In the genomic region with DNA sequence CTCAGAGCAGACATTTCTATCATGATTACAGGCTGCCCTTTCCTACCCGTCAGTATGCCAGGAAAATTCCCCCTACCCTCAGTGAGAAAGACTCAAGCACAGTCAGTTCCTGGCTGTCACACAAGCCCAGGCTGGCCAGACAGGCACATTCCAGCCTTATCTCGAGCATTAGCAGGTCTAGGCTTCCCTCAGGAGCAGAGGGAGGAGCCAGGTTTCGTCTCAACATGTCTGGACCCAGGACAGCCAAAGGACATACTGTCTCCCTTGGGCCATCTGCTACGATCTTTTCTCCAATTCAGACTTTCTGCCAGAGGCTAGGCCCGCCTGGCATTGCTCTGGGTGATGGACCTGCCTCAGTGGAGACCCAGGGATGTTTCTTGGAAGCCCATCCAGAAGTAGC, we compare ENCODE assay signal across 12 mouse cellular contexts. TPM values are rescaled to one million over a fixed set of nuclear protein-coding genes. Genes with fewer than 3 reads are reported as not detected.
DNase-seq lines count a peak whose midpoint lies in the region; ATAC-seq lines count a peak whose summit lies in the region.
"Had no signal": no experiment of that assay in that cellular context is flagged by ENCODE, and none has a peak within 500 bp of the region (broad histone marks: within the 10 kb centered on the region; RNA-seq: fewer than 3 reads in every experiment).

No protein-coding gene starts in this region.

- no peaks in the 10 kb centered on the region for H3K9me3 ChIP-seq in heart, embryonic 13.5 days
- H3K9me3 ChIP-seq: liver, embryonic 12.5 days had no signal

- H3K4me2 ChIP-seq in heart, embryonic 13.5 days = peak overlapping the region; percentile 30; the same call in 1 of the 2 replicates
- H3K4me2 ChIP-seq: liver, embryonic 12.5 days had no signal

- no peaks in the 10 kb centered on the region for H3K36me3 ChIP-seq in heart, embryonic 13.5 days
- H3K36me3 ChIP-seq: liver, embryonic 12.5 days had no signal

- 20% methylated on average over 5 of the region's 5 CpGs for WGBS in heart, embryonic 13.5 days

- peak; percentile 17 for DNase-seq in embryo, embryonic 9.5 days (ENCODE audit: extremely low spot score)
- DNase-seq in embryo, embryonic 10.5 days (ENCODE audit: low spot score) = no peak
- peak; percentile 65 to 80 for DNase-seq in cerebellum, postnatal 14 days
- DNase-seq in lung, postnatal 10 days = peak; percentile 28
- no peak for DNase-seq in right cerebral cortex, adult 18-20 months
- no peak for DNase-seq in gastrocnemius, postnatal 36 days
- DNase-seq: B cell, adult 2 months; kidney, postnatal 4 days had no signal

- no peaks in the 10 kb centered on the region for H3K27me3 ChIP-seq in heart, embryonic 13.5 days (replicated peaks)
- H3K27me3 ChIP-seq: Patski had no signal

- peaks cover 55% of the 10 kb centered on the region for H3K4me1 ChIP-seq in heart, embryonic 13.5 days

- H3K27ac ChIP-seq in heart, embryonic 13.5 days (replicated peaks) = peak overlapping the region; percentile 66
- H3K27ac ChIP-seq: liver, embryonic 12.5 days had no signal

- intact Hi-C loops in gastrocnemius, postnatal 36 days (cut with DNase I) = loop anchor here (5.0 kb wide), 1 partner anchor 45 kb away; no protein-coding TSS in a partner anchor

- no peak overlapping the region for H3K4me3 ChIP-seq in heart, embryonic 13.5 days
- H3K4me3 ChIP-seq: liver, embryonic 12.5 days had no signal

- peak overlapping the region; percentile 33; the same call in 1 of the 2 replicates for H3K9ac ChIP-seq in heart, embryonic 13.5 days
- H3K9ac ChIP-seq: liver, embryonic 12.5 days had no signal

- no peak for ATAC-seq in heart, embryonic 13.5 days (ENCODE audit: extremely low read depth, insufficient number of reproducible peaks, low FRiP score, low TSS enrichment)
- no peak for ATAC-seq in erythroid progenitor cell, adult 5-6 weeks (replicated peaks; ENCODE audit: low FRiP score, poor library complexity, severe bottlenecking)
- ATAC-seq: liver, embryonic 12.5 days; Patski had no signal

RNA-seq across cellular contexts. Expression of a gene that starts 48.8 kb away (rescaled TPM):
- polyA plus RNA-seq in heart, embryonic 13.5 days (2015; fragmentation: Nextera tagmentation; extraction: Ambion mirVana) = 4.5 and 4.6 TPM in 2 replicates
- 19.8 and 31.0 TPM in 2 replicates for total RNA-seq in erythroid progenitor cell, adult 5-6 weeks (2015; ENCODE audit: low replicate concordance)
- total RNA-seq in erythroid progenitor cell, adult 5-6 weeks (2017; ENCODE audit: low replicate concordance) = 25.5 and 51.6 TPM in 2 replicates
- 10 to 100 TPM; 21.6 to 24.0 TPM for total RNA-seq in gastrocnemius, postnatal 36 days (2021)

Comparison
In these comparisons a context has a peak if more than half of its experiments do, and no peak if none do; other contexts are left out.
1. DNase-seq: peak in embryo, embryonic 9.5 days (single experiment), cerebellum, postnatal 14 days (2 of 2) and lung, postnatal 10 days (single experiment); none in embryo, embryonic 10.5 days (single experiment), right cerebral cortex, adult 18-20 months (single experiment) and gastrocnemius, postnatal 36 days (0 of 2).